Mouse (Mus musculus) spleen, adult 2 months (tissue): ENCODE measurements at regions not wholly inside any gene's neighbourhood (a gene's known extent, or its start where the extent isn't known, plus 50 kb on each side); places are given as distances from the start of the nearest gene placed in this dataset.

Source experiments
- CTCF ChIP-seq: fragments of 200-500 bp; IDR thresholded peaks from 2 replicates; pipeline ENCODE4 v1.5.1; 2011; ENCODE audit warnings: mild to moderate bottlenecking, inconsistent platforms; ENCODE audit not compliant: insufficient read depth, insufficient read length, insufficient replicate concordance; ENCODE audit errors: extremely low read depth
- POLR2A ChIP-seq: fragments of 200-500 bp; IDR thresholded peaks from 2 replicates; pipeline ENCODE4 v1.6.1; 2011; ENCODE audit warnings: low read depth, low read length, inconsistent platforms

DNA sequence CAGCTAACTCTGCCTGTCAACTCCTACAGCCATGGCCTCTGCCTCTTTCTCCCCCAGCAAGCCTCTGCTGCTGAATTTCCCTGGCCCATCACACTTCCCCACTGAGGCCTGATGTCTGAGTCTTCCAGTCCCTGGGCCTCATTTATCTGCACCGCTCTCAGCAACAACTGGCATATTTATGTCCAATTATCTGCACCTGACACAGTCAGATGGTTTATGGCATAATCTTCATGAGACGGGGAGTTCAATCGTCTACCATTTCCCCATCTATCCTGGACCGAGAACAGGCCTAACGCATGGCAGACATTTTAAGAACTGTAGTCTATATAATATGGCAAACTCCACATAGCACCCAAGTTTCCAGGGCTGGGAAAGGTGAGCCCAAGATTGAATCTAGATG is 1512.8 kb upstream of the Gm6569 start:
- TF ChIP-seq POLR2A (no peak), CTCF (no peak)
